Mouse (Mus musculus) midbrain, embryonic 15.5 days (tissue): ENCODE measurements around the gene Apob. TPM values are rescaled to one million over a fixed set of nuclear protein-coding genes. Genes with fewer than 3 reads are reported as not detected.

Experiments
- ATAC-seq: fragments of 200-750 bp; cut with Nextera tagmentation; replicated peaks from 2 replicates; pipeline ENCODE4 v1.8.0; 2017; ENCODE audit warnings: moderate TSS enrichment
- H3K27ac ChIP-seq: fragments of 300-500 bp; sonication (generic); 2 replicates; pipeline ENCODE4 v1.5.1; 2015; ENCODE audit warnings: mild to moderate bottlenecking, inconsistent platforms
- H3K27me3 ChIP-seq: fragments of 300-500 bp; sonication (generic); replicated peaks from 2 replicates; pipeline ENCODE4 v1.6.1; 2015; ENCODE audit warnings: inconsistent platforms
- H3K36me3 ChIP-seq: fragments of 300-500 bp; sonication (generic); replicated peaks from 2 replicates; pipeline ENCODE4 v1.6.1; 2015; ENCODE audit warnings: inconsistent platforms
- H3K4me1 ChIP-seq: fragments of 300-500 bp; sonication (generic); 2 replicates; pipeline ENCODE4 v1.6.1; 2015; ENCODE audit warnings: inconsistent platforms
- H3K4me2 ChIP-seq: fragments of 300-500 bp; sonication (generic); 2 replicates; pipeline ENCODE4 v1.6.1; 2015; ENCODE audit warnings: inconsistent platforms, mild to moderate bottlenecking, moderate library complexity
- H3K4me3 ChIP-seq: fragments of 300-500 bp; sonication (generic); 2 replicates; pipeline ENCODE4 v1.5.1; 2015; ENCODE audit warnings: mild to moderate bottlenecking, inconsistent platforms
- H3K9ac ChIP-seq: fragments of 300-500 bp; sonication (generic); 2 replicates; pipeline ENCODE4 v1.6.1; 2015; ENCODE audit warnings: mild to moderate bottlenecking, inconsistent platforms
- H3K9me3 ChIP-seq: fragments of 300-500 bp; sonication (generic); 2 replicates; pipeline ENCODE4 v1.6.1; 2016; ENCODE audit warnings: inconsistent platforms
- WGBS: fragments of 180-500 bp; shearing (Covaris S2); methylation state at CpG from one replicate; pipeline ENCODE4 v1.1.7; 2015; ENCODE audit warnings: mixed read lengths; 5-methylcytosine and 5-hydroxymethylcytosine counted together
- polyA plus RNA-seq: library from polyadenylated mRNA; unstranded; fragments of >200 nt; fragmentation: Nextera tagmentation; extraction: Ambion mirVana; gene quantifications from 2 replicates; pipeline ENCODE4 v1.2.1, GENCODE M21; 2015

Gene Apob
- 0.05 TPM in 1 of 2 replicates, not detected in the other for polyA plus RNA-seq

GRCm38 (mm10) chr12:7977466-7978189 lies at the start of gene Apob:
Gene Apob, plus strand, starts transcription at chr12:7977648.
- Histone ChIP-seq H3K27me3 (no peaks in the 10 kb centered on the region), H3K4me1 (no peaks in the 10 kb centered on the region), H3K9me3 (no peaks in the 10 kb centered on the region), H3K27ac (no peak within 1 kb of the TSS), H3K9ac (no peak within 1 kb of the TSS), H3K4me3 (no peak within 1 kb of the TSS), H3K36me3 (no peaks in the 10 kb centered on the region), H3K4me2 (peak within 1 kb of the TSS; percentile 21)
- peak; percentile 44; the same call in 1 of the 2 replicates for ATAC-seq
- WGBS = 90% methylated on average over 20 of the region's 20 CpGs

GRCm38 (mm10) chr12:7932405-7932920 lies 45.0 kb upstream of the Apob start:
- WGBS = 65% methylated on average over 4 of the region's 4 CpGs
- H3K36me3 ChIP-seq = no peaks in the 10 kb centered on the region
- H3K27ac ChIP-seq = no peak overlapping the region
- H3K9me3 ChIP-seq = no peaks in the 10 kb centered on the region
- no peaks in the 10 kb centered on the region for H3K4me1 ChIP-seq
- H3K9ac ChIP-seq = no peak overlapping the region
- no peak overlapping the region for H3K4me2 ChIP-seq
- no peaks in the 10 kb centered on the region for H3K27me3 ChIP-seq
- ATAC-seq = no peak
- H3K4me3 ChIP-seq = no peak overlapping the region

- Histone ChIP-seq H3K36me3 (no peaks in the 10 kb centered on the region), H3K4me1 (no peaks in the 10 kb centered on the region), H3K27me3 (no peaks in the 10 kb centered on the region), H3K27ac (no peak overlapping the region), H3K9me3 (no peaks in the 10 kb centered on the region), H3K4me2 (no peak overlapping the region), H3K9ac (no peak overlapping the region), H3K4me3 (no peak overlapping the region)
- ATAC-seq = no peak
- WGBS = 87% methylated on average over 9 of the region's 9 CpGs
Observed at GRCm38 (mm10) chr12:7950098-7950745, 27.2 kb upstream of the Apob start.

- H3K9me3 ChIP-seq = no peaks in the 10 kb centered on the region
- H3K9ac ChIP-seq = no peak overlapping the region
- H3K36me3 ChIP-seq = no peaks in the 10 kb centered on the region
- H3K4me3 ChIP-seq = no peak overlapping the region
- H3K27me3 ChIP-seq = no peaks in the 10 kb centered on the region
- 69% methylated on average over 1 of the region's 1 CpGs for WGBS
- no peak overlapping the region for H3K27ac ChIP-seq
- ATAC-seq = no peak
- H3K4me1 ChIP-seq = no peaks in the 10 kb centered on the region
- H3K4me2 ChIP-seq = no peak overlapping the region
Observed at GRCm38 (mm10) chr12:7958851-7959250, 18.6 kb upstream of the Apob start.

GRCm38 (mm10) chr12:7959310-7959918 lies 18.0 kb upstream of the Apob start:
- Histone ChIP-seq H3K27ac (no peak overlapping the region), H3K4me3 (no peak overlapping the region), H3K4me1 (no peaks in the 10 kb centered on the region), H3K9ac (no peak overlapping the region), H3K9me3 (no peaks in the 10 kb centered on the region), H3K27me3 (no peaks in the 10 kb centered on the region), H3K4me2 (no peak overlapping the region), H3K36me3 (no peaks in the 10 kb centered on the region)
- WGBS = 73% methylated on average over 6 of the region's 6 CpGs
- ATAC-seq = no peak

GRCm38 (mm10) chr12:7962314-7962927 lies 15.0 kb upstream of the Apob start:
- H3K4me3 ChIP-seq = no peak overlapping the region
- H3K4me2 ChIP-seq = no peak overlapping the region
- no peaks in the 10 kb centered on the region for H3K36me3 ChIP-seq
- no peak for ATAC-seq
- WGBS = 66% methylated on average over 5 of the region's 5 CpGs
- no peak overlapping the region for H3K9ac ChIP-seq
- no peaks in the 10 kb centered on the region for H3K9me3 ChIP-seq
- no peak overlapping the region for H3K27ac ChIP-seq
- H3K4me1 ChIP-seq = no peaks in the 10 kb centered on the region
- H3K27me3 ChIP-seq = no peaks in the 10 kb centered on the region

- H3K36me3 ChIP-seq = no peaks in the 10 kb centered on the region
- WGBS = 97% methylated on average over 2 of the region's 2 CpGs
- H3K9ac ChIP-seq = no peak overlapping the region
- no peak overlapping the region for H3K27ac ChIP-seq
- H3K27me3 ChIP-seq = no peaks in the 10 kb centered on the region
- no peak overlapping the region for H3K4me2 ChIP-seq
- no peaks in the 10 kb centered on the region for H3K9me3 ChIP-seq
- ATAC-seq = no peak
- H3K4me3 ChIP-seq = no peak overlapping the region
- H3K4me1 ChIP-seq = no peaks in the 10 kb centered on the region
Observed at GRCm38 (mm10) chr12:7967221-7967620, 10.2 kb upstream of the Apob start.

GRCm38 (mm10) chr12:7970301-7970700 lies 7.1 kb upstream of the Apob start:
- no peak overlapping the region for H3K4me3 ChIP-seq
- H3K27me3 ChIP-seq = no peaks in the 10 kb centered on the region
- H3K4me2 ChIP-seq = no peak overlapping the region
- WGBS = 84% methylated on average over 2 of the region's 2 CpGs
- H3K36me3 ChIP-seq = no peaks in the 10 kb centered on the region
- H3K4me1 ChIP-seq = no peaks in the 10 kb centered on the region
- no peak overlapping the region for H3K9ac ChIP-seq
- H3K9me3 ChIP-seq = no peaks in the 10 kb centered on the region
- ATAC-seq = no peak
- H3K27ac ChIP-seq = no peak overlapping the region

- H3K27me3 ChIP-seq = no peaks in the 10 kb centered on the region
- H3K9ac ChIP-seq = no peak overlapping the region
- H3K27ac ChIP-seq = no peak overlapping the region
- 81% methylated on average over 3 of the region's 3 CpGs for WGBS
- no peaks in the 10 kb centered on the region for H3K9me3 ChIP-seq
- no peak for ATAC-seq
- no peak overlapping the region for H3K4me2 ChIP-seq
- no peaks in the 10 kb centered on the region for H3K36me3 ChIP-seq
- no peak overlapping the region for H3K4me3 ChIP-seq
- H3K4me1 ChIP-seq = no peaks in the 10 kb centered on the region
Observed at GRCm38 (mm10) chr12:7970817-7971216, 6.6 kb upstream of the Apob start.

GRCm38 (mm10) chr12:7971736-7972135 lies 5.7 kb upstream of the Apob start:
- Histone ChIP-seq H3K27me3 (no peaks in the 10 kb centered on the region), H3K4me2 (no peak overlapping the region), H3K4me3 (no peak overlapping the region), H3K9ac (no peak overlapping the region), H3K9me3 (no peaks in the 10 kb centered on the region), H3K27ac (no peak overlapping the region), H3K36me3 (no peaks in the 10 kb centered on the region), H3K4me1 (no peaks in the 10 kb centered on the region)
- WGBS = 89% methylated on average over 2 of the region's 2 CpGs
- no peak for ATAC-seq

GRCm38 (mm10) chr12:7973773-7974322 lies 3.6 kb upstream of the Apob start:
- ATAC-seq = no peak
- Histone ChIP-seq H3K27ac (no peak overlapping the region), H3K36me3 (no peaks in the 10 kb centered on the region)

More at GRCm38 (mm10) chr12:7973773-7974322, 3.6 kb upstream of the Apob start:
- H3K9ac ChIP-seq = no peak overlapping the region
- H3K4me3 ChIP-seq = no peak overlapping the region
- H3K4me2 ChIP-seq = no peak overlapping the region
- no peaks in the 10 kb centered on the region for H3K9me3 ChIP-seq
- no peaks in the 10 kb centered on the region for H3K27me3 ChIP-seq
- 51% methylated on average over 5 of the region's 5 CpGs for WGBS
- H3K4me1 ChIP-seq = no peaks in the 10 kb centered on the region
